Mouse (Mus musculus) retina, adult 2 months (tissue): ENCODE results near the gene Olfr97.

Experiments used
- DNase-seq: peaks from one replicate; pipeline ENCODE4 v3.0.0-alpha.2; 2012; ENCODE audit warnings: low read depth, low spot score

Gene Olfr97

GRCm38 (mm10) chr17:37196845-37197724 lies 40.0 kb downstream of the Olfr97 start:
- DNase-seq, result no peak

- DNase-seq, result no peak
Observed at GRCm38 (mm10) chr17:37194782-37195181, 42.3 kb downstream of the Olfr97 start.

GRCm38 (mm10) chr17:37193656-37194055 lies 43.5 kb downstream of the Olfr97 start, which contains the start of gene Ubd:
Gene Ubd (plus strand): TSS chr17:37193892.
- DNase-seq, result no peak

GRCm38 (mm10) chr17:37193032-37193431 lies 44.1 kb downstream of the Olfr97 start:
- DNase-seq, result no peak

GRCm38 (mm10) chr17:37190711-37191110 lies 46.4 kb downstream of the Olfr97 start:
- peak; percentile 18 for DNase-seq

GRCm38 (mm10) chr17:37185474-37185873 lies 51.7 kb downstream of the Olfr97 start:
- no peak for DNase-seq
